Mouse (Mus musculus): Measurements from ENCODE around the gene D11Wsu47e. TPM values are rescaled to one million over a fixed set of nuclear protein-coding genes. Genes with fewer than 3 reads are reported as not detected.

Gene D11Wsu47e
- polyA plus RNA-seq (2015; fragmentation: Nextera tagmentation; extraction: Ambion mirVana) = 25.2 and 27.6 TPM in 2 replicates

GRCm38 (mm10) chr11:113683957-113684706 is at the start of gene D11Wsu47e, which contains the start of gene Fam104a:
Gene D11Wsu47e (plus strand): TSS chr11:113684412.
Gene Fam104a (minus strand): TSS chr11:113684155.
- Histone ChIP-seq H3K9me3 (no peaks in the 10 kb centered on the region), H3K4me2 (replicated peaks) (peak within 1 kb of the TSS; percentile 98), H3K36me3 (peaks cover 16% of the 10 kb centered on the region), H3K4me1 (peaks cover 52% of the 10 kb centered on the region), H3K27me3 (no peaks in the 10 kb centered on the region), H3K9ac (replicated peaks) (peak within 1 kb of the TSS; percentile 74), H3K4me3 (peak within 1 kb of the TSS; percentile 87), H3K27ac (replicated peaks) (peak within 1 kb of the TSS; percentile 92)
- under 1% methylated on average over 73 of the region's 73 CpGs for WGBS
- peak; percentile 96 for ATAC-seq (replicated peaks)

GRCm38 (mm10) chr11:113634699-113635121 is 49.5 kb upstream of the D11Wsu47e start:
- H3K27me3 ChIP-seq = no peaks in the 10 kb centered on the region
- no peaks in the 10 kb centered on the region for H3K36me3 ChIP-seq
- H3K9me3 ChIP-seq = no peaks in the 10 kb centered on the region
- H3K27ac ChIP-seq (replicated peaks) = peak overlapping the region; percentile 42
- 50% methylated on average over 10 of the region's 10 CpGs for WGBS
- no peak overlapping the region for H3K4me2 ChIP-seq (replicated peaks)
- no peak overlapping the region for H3K4me3 ChIP-seq
- peaks cover 6% of the 10 kb centered on the region; the same call in 1 of the 2 replicates for H3K4me1 ChIP-seq
- no peak overlapping the region for H3K9ac ChIP-seq (replicated peaks)
- ATAC-seq (replicated peaks) = peak; percentile 59

DNA sequence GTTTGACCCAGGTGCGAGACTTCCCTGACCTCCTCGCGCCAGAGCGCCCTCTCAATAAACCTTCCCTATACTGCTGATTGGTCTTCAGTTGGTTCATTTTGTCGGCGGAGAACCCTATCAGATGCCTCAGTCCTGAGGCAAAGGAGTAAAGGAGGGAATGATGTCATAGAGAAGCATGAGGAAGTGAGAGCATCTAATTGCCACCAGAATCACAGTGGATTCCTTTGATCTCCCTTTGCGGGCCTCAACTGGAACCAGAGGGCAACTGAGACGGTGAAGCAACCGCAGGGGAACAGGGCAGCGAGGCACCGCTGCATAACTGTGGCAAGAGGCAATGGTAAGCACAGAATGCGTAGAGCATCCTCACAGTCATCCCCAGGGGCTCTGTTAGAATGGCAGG is 45.5 kb upstream of the D11Wsu47e start:
- no peaks in the 10 kb centered on the region for H3K36me3 ChIP-seq
- no peak overlapping the region for H3K27ac ChIP-seq (replicated peaks)
- no peak for ATAC-seq (replicated peaks)
- no peak overlapping the region for H3K4me2 ChIP-seq (replicated peaks)
- peaks cover 6% of the 10 kb centered on the region; the same call in 1 of the 2 replicates for H3K4me1 ChIP-seq
- WGBS = 91% methylated on average over 12 of the region's 12 CpGs
- H3K9me3 ChIP-seq = no peaks in the 10 kb centered on the region
- H3K9ac ChIP-seq (replicated peaks) = no peak overlapping the region
- H3K27me3 ChIP-seq = no peaks in the 10 kb centered on the region
- H3K4me3 ChIP-seq = no peak overlapping the region

DNA sequence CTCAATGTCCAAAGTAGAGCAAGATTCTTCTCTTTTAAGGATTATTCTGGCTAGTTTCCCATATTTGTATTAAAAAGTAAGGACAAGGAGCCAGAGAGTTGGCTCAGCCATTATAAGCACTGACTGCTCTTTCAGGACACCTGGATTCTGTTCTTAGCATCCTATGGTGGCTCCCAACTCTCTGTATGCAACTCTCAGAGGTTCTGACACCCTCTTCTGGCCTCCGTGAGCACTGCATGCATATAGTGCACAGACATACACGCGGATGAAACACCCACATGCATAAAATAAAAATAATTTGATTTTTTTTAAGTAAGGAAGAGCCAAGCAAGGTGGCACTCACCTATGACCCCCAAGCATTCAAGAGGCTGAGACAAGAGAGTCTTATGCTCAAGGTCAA is 39.0 kb upstream of the D11Wsu47e start:
- no peak for ATAC-seq (replicated peaks)

DNA sequence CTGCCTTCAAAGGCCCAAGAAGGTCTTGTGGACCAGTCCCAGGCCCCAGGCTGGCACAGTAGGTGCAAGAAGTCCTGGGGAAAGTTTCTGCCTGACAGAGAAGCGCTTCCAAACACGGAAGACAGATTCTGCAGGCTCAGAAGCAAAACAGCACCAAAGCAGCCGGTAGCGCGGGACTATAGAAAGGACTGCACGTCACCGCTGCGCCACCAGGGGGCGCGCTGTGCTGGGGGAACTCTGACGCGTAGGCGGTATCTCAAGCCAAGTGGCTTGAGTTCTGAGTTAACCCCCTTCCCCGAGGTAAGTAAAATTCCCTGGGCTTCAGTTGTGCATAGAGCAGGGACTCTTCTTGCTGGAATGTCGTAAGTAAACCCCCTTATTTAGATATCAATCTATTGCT is 36.1 kb upstream of the D11Wsu47e start:
- Histone ChIP-seq H3K4me3 (no peak overlapping the region), H3K27me3 (no peaks in the 10 kb centered on the region), H3K27ac (replicated peaks) (no peak overlapping the region), H3K36me3 (peaks cover 15% of the 10 kb centered on the region), H3K4me2 (replicated peaks) (peak overlapping the region; percentile 72), H3K9me3 (no peaks in the 10 kb centered on the region), H3K4me1 (peaks cover 29% of the 10 kb centered on the region), H3K9ac (replicated peaks) (0 out of 2 replicates have a peak overlapping the region, but pooled peaks have one; percentile 19)
- WGBS = 4% methylated on average over 15 of the region's 15 CpGs
- 0 out of 2 replicates have a peak, but pooled peaks have one; percentile 17 for ATAC-seq (replicated peaks)

More for the DNA sequence above, 39.0 kb upstream of the D11Wsu47e start:
- Histone ChIP-seq H3K4me1 (peaks cover 15% of the 10 kb centered on the region), H3K27ac (replicated peaks) (no peak overlapping the region), H3K4me3 (no peak overlapping the region), H3K4me2 (replicated peaks) (no peak overlapping the region), H3K9ac (replicated peaks) (no peak overlapping the region), H3K9me3 (no peaks in the 10 kb centered on the region), H3K36me3 (no peaks in the 10 kb centered on the region), H3K27me3 (no peaks in the 10 kb centered on the region)
- 87% methylated on average over 3 of the region's 3 CpGs for WGBS

DNA sequence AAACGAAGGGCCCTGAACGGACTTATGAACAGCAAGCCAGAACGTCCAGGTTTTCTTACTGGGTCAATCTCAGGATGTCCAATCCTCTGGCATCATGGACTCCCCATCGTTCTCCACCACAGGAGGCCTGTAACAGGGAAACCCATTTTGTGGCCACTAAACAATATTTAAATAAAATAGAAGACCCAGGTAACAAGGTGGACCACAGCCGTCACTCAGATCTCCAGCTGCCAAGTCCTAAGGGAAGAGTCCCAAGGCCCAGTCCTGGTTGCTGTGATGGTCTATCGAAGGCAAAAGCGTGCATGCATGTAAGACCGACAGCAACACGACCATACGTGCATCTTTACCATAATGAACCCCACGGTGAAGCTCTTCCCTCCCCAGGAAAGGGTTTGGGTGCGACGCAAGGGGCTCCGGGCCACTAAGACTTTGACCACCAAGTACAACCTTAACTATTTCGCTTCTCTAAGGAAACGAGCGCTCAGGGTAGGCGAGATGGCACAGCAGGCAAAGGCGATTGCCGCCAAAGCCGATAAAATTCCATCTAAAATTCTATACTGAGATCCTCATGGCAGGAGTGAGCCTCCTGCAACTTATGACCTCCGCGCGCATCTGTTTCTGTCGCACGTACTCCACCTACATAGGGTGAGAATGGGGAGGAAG is 35.4 kb upstream of the D11Wsu47e start, which contains the start of gene Cog1:
Gene Cog1 (plus strand): TSS at position 480 of the 663 bp plus-strand sequence.
- Histone ChIP-seq H3K4me3 (peak within 1 kb of the TSS; percentile 97), H3K27ac (replicated peaks) (peak within 1 kb of the TSS; percentile 93), H3K9me3 (no peaks in the 10 kb centered on the region), H3K9ac (replicated peaks) (peak within 1 kb of the TSS; percentile 97), H3K36me3 (peaks cover 21% of the 10 kb centered on the region), H3K4me2 (replicated peaks) (peak within 1 kb of the TSS; percentile 72), H3K4me1 (peaks cover 29% of the 10 kb centered on the region), H3K27me3 (no peaks in the 10 kb centered on the region)
- no peak for ATAC-seq (replicated peaks)
- WGBS = 42% methylated on average over 26 of the region's 26 CpGs

DNA sequence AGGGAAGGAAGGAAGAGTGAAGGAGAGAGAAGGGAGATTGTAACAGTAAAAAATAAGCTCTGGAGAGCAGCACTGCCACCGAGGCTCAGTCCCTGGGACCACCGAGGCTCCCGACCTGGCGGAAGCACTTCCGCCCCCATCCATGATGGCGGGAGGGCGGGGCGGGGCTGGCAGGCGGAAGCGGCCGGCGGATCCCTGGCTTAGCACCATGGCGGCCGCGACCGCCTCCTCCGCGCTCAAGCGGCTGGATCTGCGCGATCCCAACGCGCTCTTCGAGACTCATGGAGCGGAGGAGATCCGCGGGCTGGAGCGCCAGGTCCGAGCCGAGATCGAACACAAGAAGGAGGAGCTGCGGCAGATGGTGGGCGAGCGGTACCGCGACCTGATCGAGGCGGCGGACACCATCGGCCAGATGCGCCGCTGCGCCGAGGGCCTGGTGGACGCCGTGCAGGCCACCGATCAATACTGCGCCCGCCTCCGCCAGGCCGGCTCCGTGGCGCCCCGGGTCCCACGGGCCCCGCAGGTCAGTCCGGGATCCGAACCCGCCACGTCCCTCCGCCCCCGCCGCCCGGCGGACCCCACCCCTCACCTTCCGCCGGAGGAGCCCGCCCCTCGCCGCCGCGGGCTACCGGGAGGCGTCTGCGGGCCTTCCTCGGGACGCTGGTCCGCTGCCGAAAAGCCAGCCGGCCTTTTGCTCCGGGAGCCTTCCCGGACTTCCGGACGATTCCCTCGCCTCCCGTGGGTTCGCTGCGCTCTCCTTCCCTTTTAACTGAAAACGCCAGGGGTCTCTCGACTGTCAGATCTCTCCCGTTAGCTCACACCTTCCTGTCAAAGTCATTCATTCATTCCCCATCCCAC is 34.6 kb upstream of the D11Wsu47e start, which contains the start of gene Slc39a11:
Gene Slc39a11 (minus strand): TSS at position 727 of the 858 bp plus-strand sequence.
- peaks cover 29% of the 10 kb centered on the region for H3K36me3 ChIP-seq
- peak within 1 kb of the TSS; percentile 93 for H3K27ac ChIP-seq (replicated peaks)
- WGBS = 0% methylated on average over 53 of the region's 91 CpGs
- no peaks in the 10 kb centered on the region for H3K9me3 ChIP-seq
- H3K4me1 ChIP-seq = peaks cover 34% of the 10 kb centered on the region
- peak within 1 kb of the TSS; percentile 72 for H3K4me2 ChIP-seq (replicated peaks)
- H3K27me3 ChIP-seq = no peaks in the 10 kb centered on the region
- peak within 1 kb of the TSS; percentile 97 for H3K9ac ChIP-seq (replicated peaks)
- ATAC-seq (replicated peaks) = peak; percentile 81
- H3K4me3 ChIP-seq = peak within 1 kb of the TSS; percentile 97

DNA sequence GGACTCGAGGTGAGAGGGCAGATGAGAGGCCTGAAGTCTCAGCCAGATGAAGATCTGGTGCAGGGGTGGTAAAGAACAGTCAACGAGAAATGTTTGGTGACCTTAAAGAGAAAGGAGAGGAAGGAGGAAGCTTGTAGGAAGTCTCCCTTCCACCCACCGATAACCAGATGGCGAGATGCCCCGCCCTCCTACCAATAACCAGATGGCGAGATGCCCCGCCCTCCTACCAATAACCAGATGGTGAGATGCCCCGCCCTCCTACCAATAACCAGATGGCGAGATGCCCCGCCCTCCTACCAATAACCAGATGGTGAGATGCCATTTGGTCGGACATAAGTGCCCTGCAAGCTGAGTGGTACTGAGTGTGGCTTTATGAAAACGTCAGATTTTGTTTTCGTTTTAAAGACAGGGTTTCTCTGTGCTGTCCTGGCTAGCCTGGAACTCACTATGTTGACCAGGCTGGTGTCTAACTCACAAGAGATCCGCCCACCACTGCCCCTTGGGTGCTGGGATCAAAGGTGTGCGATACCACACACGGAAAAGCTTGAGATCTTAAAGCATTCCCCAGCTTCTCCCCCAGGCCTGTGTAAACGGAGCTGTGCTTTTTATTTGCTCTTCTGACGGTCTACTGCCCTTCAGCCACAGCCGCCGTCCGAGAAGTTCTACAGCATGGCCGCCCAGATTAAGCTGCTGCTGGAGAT is 32.9 kb upstream of the D11Wsu47e start:
- Histone ChIP-seq H3K9ac (replicated peaks) (no peak overlapping the region), H3K36me3 (peaks cover 46% of the 10 kb centered on the region), H3K4me1 (peaks cover 52% of the 10 kb centered on the region), H3K9me3 (no peaks in the 10 kb centered on the region), H3K4me2 (replicated peaks) (no peak overlapping the region), H3K27ac (replicated peaks) (peak overlapping the region; percentile 93), H3K4me3 (peak overlapping the region; percentile 7; the same call in 1 of the 2 replicates), H3K27me3 (no peaks in the 10 kb centered on the region)
- WGBS = 72% methylated on average over 22 of the region's 22 CpGs
- ATAC-seq (replicated peaks) = no peak

DNA sequence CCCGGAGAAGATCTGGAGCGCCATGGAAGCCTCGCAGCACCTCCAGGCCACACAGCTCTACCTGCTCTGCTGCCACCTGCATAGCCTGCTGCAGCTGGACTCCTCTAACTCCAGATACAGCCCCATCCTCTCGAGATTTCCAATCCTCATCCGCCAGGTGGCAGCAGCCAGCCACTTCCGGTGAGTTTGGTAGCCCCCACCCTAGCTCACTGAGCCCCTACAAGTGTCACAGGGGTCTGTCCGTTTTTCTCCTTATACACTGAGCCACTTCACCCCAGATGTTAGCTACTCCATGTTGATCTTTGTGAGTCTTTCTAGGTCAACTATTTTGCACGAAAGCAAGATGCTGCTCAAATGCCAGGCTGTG is 32.3 kb upstream of the D11Wsu47e start:
- ATAC-seq (replicated peaks) = no peak
- H3K27ac ChIP-seq (replicated peaks) = peak overlapping the region; percentile 93

DNA sequence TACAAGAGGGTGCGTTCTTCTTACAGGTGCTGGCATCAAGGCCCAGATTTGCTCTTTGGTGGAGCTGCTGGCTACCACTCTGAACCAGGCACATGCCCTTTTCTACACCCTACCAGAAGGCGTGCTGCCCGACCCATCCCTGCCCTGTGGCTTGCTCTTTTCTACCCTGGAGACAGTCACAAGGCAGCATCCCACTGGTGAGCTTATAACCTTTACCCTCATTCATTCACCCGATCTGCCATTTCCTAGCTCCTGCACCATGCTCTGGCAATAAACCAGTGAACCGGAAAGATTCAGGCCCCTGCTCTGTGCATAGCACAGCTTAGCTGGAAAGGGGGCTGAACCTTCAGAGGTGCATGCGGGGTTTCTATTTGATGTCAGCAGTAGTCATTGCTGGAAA is 31.7 kb upstream of the D11Wsu47e start:
- 91% methylated on average over 6 of the region's 6 CpGs for WGBS
- no peaks in the 10 kb centered on the region for H3K27me3 ChIP-seq
- no peaks in the 10 kb centered on the region for H3K9me3 ChIP-seq
- ATAC-seq (replicated peaks) = no peak
- H3K4me2 ChIP-seq (replicated peaks) = no peak overlapping the region
- H3K27ac ChIP-seq (replicated peaks) = no peak overlapping the region
- H3K9ac ChIP-seq (replicated peaks) = no peak overlapping the region
- no peak overlapping the region for H3K4me3 ChIP-seq
- peaks cover 60% of the 10 kb centered on the region for H3K4me1 ChIP-seq
- H3K36me3 ChIP-seq = peaks cover 57% of the 10 kb centered on the region

More for the DNA sequence above, 32.3 kb upstream of the D11Wsu47e start:
- H3K4me3 ChIP-seq = no peak overlapping the region
- H3K27me3 ChIP-seq = no peaks in the 10 kb centered on the region
- no peak overlapping the region for H3K4me2 ChIP-seq (replicated peaks)
- H3K9me3 ChIP-seq = no peaks in the 10 kb centered on the region
- H3K4me1 ChIP-seq = peaks cover 57% of the 10 kb centered on the region
- H3K36me3 ChIP-seq = peaks cover 51% of the 10 kb centered on the region
- no peak overlapping the region for H3K9ac ChIP-seq (replicated peaks)
- 42% methylated on average over 8 of the region's 8 CpGs for WGBS

GRCm38 (mm10) chr11:113654105-113654504 is 30.1 kb upstream of the D11Wsu47e start:
- H3K9me3 ChIP-seq = no peaks in the 10 kb centered on the region
- H3K4me3 ChIP-seq = no peak overlapping the region
- H3K4me1 ChIP-seq = peaks cover 48% of the 10 kb centered on the region
- peak overlapping the region; percentile 72; the same call in 1 of the 2 replicates for H3K27ac ChIP-seq (replicated peaks)
- ATAC-seq (replicated peaks) = no peak
- no peak overlapping the region for H3K4me2 ChIP-seq (replicated peaks)
- 92% methylated on average over 15 of the region's 15 CpGs for WGBS
- H3K27me3 ChIP-seq = no peaks in the 10 kb centered on the region
- peaks cover 72% of the 10 kb centered on the region for H3K36me3 ChIP-seq
- no peak overlapping the region for H3K9ac ChIP-seq (replicated peaks)

All from forebrain, embryonic 15.5 days (tissue).